Mouse (Mus musculus): ENCODE measurements around the gene Gm13124.
"Not testable (repeated sequence)": the region's sequence is repeated elsewhere in the genome, so short reads cannot be mapped to it uniquely, and the experiment has no call there.

- TF ChIP-seq CTCF (conservative IDR thresholded peaks at IDR 0.05; ENCODE audit: low read length); POU5F1 (IDR thresholded peaks at IDR 0.05; ENCODE audit: borderline replicate concordance, low read length); NANOG (IDR thresholded peaks at IDR 0.05; ENCODE audit: borderline replicate concordance, low read length): not testable (repeated sequence)
Observed at GRCm38 (mm10) chr4:144545339-144545738, 19.6 kb downstream of the Gm13124 start.
